Mouse (Mus musculus) spleen, embryonic (tissue): ENCODE measurements around the gene Atg101.

Experiments
- CTCF ChIA-PET: fragments of 350-600 bp; sonication (Branson Sonifier 250); formaldehyde crosslinking; loops from one replicate; lab custom pipeline; 2022; lab: Charles Lee

Atg101 gene

DNA sequence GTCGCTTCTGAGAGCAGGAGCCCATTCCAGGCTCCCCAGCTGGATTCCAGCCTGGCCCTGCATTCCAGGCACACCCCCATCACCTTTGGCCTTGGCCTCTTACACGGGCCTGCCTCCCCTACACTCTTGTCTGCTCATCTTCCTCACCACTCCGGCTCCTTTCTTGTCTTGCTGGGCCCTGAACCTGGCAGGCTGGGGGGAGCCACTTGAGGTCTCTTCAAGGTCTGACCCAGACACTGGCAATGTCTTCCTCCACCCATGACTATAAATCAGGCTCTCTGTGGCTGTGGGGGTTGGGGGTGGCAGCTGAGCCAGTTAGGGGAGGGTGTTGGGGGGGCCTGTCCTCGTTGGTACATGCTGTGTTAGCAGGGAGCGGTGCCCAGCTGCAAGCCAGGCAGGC is 5.5 kb upstream of the Atg101 start:
- CTCF ChIA-PET, result no interaction called here

DNA sequence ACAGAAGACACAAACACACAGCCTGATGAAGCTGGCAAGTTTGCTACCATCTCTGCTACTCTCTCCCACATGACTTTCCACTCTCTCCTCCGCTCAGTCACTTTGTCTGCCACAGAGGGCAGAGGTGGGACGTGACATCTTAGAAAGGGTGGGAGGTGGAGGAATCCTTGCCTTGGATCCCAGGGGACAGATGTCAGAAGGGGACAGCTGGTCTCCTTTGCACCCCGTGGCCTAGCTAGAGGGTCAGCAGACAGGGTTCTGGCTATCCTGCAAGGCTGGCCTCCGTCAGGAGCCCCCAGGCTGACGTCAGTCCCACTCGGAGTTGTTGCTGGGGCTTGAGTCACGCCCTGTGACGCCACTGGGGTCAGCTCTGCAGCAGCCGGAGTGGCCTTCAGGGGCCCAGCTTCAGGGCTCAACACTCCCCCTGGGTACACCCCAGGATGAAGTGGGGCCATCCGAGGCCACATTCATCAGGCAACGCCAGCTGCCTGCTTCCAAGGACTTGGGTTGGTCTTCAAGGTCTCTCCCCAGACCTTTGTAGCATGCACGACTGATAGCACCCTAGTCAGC is 4.6 kb upstream of the Atg101 start:
- CTCF ChIA-PET, result interaction anchor here (0.5 to 1.4 kb wide), 2 partner anchors 39 to 41 kb away, joined by 3 to 4 read pairs; no protein-coding TSS in a partner anchor

- CTCF ChIA-PET, result interaction anchor here (1.3 to 2.0 kb wide), 2 partner anchors 13 to 41 kb away, joined by 4 to 20 read pairs; no protein-coding TSS in a partner anchor
These were observed 1.6 kb upstream of the Atg101 start for GRCm38 (mm10) chr15:101282471-101282870.

DNA sequence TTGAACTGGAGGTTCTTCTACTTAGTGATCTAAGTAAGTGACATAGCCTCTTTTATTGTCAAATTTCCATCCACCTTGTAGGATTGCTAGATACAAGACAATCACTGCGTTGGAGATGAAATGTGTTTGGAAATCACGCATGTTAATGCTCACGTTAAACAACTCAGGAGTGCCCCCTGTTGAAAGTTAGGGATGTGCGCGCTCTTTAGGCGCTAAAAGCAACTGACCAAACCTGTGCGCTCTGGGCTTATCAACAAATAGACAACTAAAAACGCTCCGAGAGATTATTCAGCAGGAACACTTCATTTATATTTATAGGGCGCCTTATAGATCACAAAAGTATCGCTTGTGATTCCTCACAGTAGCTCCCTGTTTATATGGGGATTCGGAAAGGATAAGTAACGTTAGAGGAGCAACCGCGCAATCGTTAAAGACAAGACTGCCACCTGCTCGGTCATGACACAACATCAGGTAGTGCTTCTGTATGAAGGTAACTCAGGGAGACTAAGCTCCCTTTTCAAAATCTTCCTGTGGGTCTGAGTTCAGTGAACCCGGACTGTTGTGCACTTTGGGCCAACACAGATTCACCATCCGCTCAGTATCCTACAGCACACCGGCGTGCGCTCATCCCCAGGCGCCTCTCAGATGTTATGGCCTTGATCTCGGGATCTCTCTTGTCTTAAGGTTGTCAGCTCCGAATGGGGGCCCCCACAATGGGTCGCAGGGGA is 725 bp upstream of the Atg101 start:
- CTCF ChIA-PET, result interaction anchor here (0.6 to 2.0 kb wide), 11 partner anchors 10 to 1104 kb away, joined by 3 to 20 read pairs (median 3); no protein-coding TSS in a partner anchor

DNA sequence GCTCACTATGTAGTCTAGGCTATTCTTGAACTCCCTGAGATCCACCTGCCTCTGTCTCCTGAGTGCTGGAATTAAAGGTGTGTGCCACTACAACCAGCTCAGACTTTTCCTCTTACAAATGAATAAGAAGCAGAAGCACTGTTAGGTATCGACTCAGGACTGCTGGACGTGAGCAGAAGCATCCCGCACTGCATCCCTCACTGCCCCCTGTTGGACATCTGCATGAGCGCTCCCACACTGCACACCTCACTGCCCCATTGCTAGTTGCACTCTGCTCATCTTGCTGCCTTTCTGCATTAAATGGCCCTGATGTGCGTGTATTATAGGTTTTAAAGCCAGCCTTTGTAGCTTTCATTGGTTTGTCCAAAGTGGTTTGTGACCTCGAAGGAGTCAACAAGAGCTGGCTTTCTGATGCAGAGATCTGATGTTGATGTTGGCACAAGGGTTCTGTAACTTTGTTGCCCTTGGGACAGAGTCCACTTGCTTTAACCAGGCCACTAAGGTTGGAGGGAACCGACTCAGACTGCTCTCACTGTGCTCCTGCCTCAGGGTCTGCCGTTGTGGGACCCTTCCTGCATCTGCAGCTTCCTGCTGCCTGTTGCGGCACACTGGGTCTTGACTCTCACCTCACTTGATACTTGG is 2.2 kb downstream of the Atg101 start:
- CTCF ChIA-PET, result interaction anchor here (0.8 kb wide), 1 partner anchor 45 kb away, joined by 3 read pairs; no protein-coding TSS in a partner anchor

DNA sequence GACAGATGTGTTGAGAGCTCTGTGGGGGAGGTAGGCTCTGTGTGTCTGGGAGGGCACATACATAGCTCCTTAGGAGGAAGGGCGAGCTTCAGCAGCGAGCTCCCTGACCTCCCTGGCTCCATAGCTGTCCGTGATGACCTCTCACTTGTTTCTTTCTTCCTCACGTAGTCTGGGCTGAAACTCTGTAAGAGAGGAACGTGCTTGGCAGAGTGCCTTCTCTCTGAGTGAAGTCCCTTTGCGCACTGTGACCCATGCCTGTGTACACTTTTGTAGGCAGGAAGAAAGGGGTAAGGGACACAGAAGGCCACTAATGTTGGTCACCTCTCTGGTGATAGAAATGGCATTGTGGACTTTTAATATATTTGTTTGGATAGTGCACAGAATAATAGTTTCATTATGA is 3.3 kb downstream of the Atg101 start:
- CTCF ChIA-PET, result no interaction called here

DNA sequence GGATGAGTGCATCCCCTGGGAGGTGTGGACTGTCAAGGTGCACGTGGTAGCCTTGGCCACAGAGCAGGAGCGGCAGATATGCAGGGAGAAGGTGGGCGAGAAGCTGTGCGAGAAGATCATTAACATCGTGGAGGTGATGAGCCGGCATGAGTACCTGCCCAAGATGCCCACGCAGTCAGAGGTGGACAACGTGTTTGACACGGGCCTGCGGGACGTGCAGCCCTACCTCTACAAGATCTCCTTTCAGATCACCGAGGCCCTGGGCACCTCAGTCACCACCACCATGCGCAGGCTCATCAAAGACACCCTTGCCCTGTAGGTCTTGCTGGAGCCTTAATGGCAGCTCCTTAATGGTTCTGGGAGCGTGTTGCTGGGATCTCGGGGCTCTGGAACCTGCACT is 6.3 kb downstream of the Atg101 start:
- CTCF ChIA-PET, result no interaction called here

DNA sequence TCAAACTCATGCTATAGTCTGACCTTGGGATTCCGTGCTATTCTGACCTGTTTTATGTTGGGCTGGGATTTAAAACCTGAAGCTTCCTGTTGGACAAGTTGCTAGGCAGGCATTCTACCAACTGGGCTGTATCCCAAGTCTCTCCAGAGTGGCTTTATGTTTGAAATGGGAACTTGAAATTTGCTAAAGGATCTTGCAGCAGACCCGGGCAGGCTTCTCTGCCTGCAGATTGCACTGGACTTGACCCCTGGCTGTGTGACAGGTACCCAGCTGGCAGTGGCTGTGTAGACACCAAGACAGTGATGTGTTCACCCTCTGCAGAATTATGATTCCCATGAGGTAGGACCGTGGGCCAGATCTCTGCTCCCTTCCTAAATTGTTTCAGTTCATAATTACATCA is 7.9 kb downstream of the Atg101 start:
- CTCF ChIA-PET, result no interaction called here

- CTCF ChIA-PET, result no interaction called here
These were observed 9.1 kb downstream of the Atg101 start, which contains the start of gene 6030408B16Rik for GRCm38 (mm10) chr15:101293025-101293621. TSS of gene 6030408B16Rik (plus strand) at chr15:101293212.

DNA sequence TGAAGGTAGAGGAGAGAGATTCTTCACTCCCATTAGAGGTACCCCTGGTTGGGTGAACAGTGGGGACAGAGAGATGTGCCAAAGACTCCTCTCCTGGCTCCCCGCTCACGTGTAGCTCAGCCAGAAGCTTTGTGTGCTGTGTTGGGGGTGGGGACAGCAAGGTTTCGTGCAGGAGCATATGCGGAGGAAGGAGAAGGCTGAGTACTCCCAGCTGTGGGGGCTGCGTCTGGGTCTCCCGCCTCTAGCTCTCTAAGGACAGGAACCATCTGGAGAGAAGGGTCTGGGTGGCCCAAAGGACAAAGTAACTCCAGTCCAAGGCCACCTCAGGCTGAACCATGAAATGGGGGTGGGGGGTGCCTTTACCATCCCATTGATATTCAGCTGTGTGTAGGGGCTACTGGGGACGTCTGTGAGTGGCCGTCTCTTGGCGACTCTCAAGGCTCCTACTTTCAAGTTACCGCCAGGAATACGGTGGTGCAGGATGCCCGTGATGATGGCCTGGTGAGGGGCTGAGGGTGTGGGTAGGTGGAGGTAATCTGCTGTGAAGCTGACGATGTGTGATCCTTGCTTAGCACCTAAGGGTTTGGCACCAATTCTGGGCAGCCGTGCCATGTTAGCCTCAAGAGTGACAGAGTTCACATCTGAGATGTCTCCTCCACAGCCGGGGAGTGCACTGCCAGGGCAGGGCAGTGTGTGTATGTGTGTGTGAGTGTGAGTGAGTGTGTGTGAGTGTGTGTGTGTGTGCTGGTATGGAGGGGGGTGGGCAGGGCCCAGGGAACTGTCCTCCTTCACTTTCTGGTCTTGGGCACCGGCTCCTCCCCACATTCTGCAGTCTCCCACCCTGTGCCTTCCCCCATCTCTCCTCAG is 10.2 kb downstream of the Atg101 start:
- CTCF ChIA-PET, result interaction anchor here (0.8 kb wide), 1 partner anchor 60 kb away, joined by 3 read pairs; no protein-coding TSS in a partner anchor

DNA sequence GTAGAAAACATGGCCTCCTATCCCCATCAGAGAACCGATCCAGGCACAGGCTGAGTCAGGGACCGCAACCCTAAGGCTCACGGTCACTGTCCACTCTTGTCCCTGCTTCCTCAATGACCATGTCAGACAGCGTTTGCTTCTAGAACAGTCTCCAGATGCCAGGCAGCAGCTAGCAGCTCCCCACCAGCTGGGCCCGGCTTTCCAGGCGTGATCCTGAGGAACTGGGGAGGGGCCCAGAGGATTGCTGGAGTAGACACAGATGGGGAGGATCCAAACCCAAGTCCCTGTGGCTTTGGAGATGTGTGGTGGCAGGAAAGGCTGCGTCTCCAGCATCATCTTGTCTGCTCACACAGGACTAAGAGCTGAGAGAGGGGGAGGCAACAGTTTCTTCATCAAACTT is 11.0 kb downstream of the Atg101 start:
- CTCF ChIA-PET, result interaction anchor here (0.8 kb wide), 1 partner anchor 61 kb away, joined by 3 read pairs; no protein-coding TSS in a partner anchor

DNA sequence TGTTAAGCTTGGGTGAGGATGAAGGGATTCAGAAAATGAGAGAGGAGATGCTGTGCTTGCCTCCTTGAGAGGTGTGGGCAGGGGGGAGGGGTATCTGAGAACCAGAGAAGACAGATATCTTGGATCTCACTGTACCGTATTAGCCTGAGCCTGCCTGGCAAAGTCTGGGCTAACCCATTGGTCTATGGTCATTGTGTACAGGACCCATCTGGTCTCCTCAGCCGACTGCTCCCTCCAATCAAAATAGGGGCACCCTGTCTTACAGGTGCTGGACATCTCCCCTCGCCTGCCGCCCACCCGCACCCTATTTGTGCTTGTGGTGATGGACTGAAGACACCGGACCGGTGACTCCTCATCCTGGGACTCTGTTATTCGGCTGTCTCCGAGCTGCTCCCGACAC is 11.5 kb downstream of the Atg101 start:
- CTCF ChIA-PET, result no interaction called here

DNA sequence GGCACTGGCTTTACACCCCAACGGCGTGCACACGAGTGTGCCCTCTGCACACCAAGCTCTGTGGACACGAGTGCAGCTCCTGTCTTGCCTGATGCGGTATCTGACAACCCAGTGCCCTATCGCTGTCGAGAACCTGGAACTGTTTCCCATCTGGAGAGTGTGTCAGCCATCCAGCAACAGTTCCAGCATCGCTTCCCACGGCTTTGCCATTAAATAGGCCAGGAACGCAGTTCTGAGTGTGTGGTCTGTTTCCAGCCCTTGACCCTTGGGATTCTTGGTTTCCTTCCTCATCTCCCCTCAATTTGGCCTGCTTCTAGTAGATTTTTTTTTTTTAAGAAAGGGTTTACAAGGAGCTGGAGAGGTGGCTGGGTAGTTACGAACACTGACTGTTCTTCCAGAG is 12.0 kb downstream of the Atg101 start:
- CTCF ChIA-PET, result interaction anchor here (0.7 kb wide), 1 partner anchor 13 kb away, joined by 3 read pairs; no protein-coding TSS in a partner anchor

DNA sequence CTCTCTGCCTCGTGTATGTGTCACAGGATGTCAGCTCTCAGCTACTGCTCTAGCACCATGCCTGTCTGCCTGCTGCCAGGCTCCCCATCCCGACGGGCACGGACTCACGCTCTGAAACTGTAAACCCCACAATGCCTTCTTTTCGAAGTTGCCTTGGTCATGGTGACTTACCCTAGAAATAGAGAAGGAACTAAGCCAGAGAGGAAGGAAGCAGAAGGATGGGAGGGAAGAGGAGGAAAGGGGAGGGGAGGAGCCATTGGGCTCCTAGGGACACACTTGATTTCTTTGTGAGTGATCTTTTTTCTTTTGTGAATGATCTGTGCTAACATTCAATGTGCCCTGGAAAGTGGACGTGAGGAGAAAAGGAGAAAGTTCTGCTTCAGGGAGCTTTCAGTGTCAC is 13.9 kb downstream of the Atg101 start:
- CTCF ChIA-PET, result no interaction called here

DNA sequence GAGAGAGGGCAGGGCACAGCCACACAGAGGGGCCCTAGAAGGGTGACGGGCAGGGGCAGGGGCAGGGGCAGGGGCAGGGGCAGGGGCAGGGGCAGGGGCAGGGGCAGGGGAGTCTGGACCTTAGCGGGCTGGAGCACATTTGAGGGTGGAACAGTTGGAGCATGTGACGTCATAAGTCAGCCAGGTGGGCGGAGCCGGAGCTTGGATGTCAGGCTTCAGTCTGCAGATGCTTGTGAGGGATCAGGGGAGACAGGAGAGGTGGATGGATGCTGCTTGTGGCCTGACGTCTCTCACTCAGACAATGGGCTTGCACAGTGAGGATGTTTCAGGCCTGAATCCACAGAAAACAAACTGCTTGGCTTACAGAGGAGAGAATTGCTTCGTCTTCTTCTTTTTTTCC is 14.5 kb downstream of the Atg101 start:
- CTCF ChIA-PET, result no interaction called here

DNA sequence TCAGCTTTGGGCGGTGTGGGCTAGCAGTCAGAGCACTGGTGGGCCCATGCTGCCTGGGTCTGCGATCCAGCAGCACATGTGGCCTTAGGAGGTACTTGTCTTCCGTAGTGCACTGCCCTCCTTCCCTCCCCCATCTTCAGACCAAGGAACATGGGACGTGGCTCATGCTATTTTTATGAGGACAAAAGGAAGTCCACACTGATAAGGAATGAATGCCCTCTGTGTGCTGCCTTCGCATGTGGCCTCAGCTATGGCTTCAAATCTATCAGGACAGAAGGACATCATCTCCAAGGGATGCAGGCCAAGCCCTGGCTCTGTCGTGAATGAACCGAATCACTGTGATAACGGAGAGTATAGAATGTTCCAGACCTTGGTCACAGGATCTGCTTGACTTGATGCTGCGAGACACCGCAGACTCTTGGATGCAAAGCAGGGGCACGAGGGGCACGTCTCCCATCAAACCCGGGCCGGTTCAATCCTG is 15.4 kb downstream of the Atg101 start:
- CTCF ChIA-PET, result interaction anchor here (0.6 kb wide), 1 partner anchor 25 kb away, joined by 5 read pairs; no protein-coding TSS in a partner anchor

DNA sequence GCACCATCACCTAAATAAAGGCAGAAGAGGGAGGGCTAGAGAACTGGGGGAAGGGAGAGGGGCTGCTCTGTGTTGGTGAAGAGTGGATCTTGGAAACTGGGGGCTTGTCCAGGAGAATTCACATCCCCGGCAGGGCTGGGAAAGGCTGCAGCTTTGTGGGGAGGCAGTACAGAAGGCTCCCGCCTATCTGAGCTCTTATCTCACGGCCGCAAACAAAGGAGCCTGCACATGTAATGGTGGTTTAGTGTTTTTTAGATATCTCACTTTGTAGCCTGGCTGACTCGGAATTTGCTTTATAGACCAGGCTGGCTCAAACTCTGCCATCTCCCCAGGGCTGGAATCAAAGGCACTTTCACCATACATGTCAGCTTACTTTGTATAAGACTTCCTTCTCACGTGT is 16.1 kb downstream of the Atg101 start:
- CTCF ChIA-PET, result interaction anchor here (0.6 kb wide), 1 partner anchor 25 kb away, joined by 5 read pairs; no protein-coding TSS in a partner anchor

- CTCF ChIA-PET, result no interaction called here
These were observed 18.1 kb downstream of the Atg101 start for GRCm38 (mm10) chr15:101302201-101302600.

- CTCF ChIA-PET, result no interaction called here
These were observed 19.8 kb downstream of the Atg101 start for GRCm38 (mm10) chr15:101303830-101304229.

DNA sequence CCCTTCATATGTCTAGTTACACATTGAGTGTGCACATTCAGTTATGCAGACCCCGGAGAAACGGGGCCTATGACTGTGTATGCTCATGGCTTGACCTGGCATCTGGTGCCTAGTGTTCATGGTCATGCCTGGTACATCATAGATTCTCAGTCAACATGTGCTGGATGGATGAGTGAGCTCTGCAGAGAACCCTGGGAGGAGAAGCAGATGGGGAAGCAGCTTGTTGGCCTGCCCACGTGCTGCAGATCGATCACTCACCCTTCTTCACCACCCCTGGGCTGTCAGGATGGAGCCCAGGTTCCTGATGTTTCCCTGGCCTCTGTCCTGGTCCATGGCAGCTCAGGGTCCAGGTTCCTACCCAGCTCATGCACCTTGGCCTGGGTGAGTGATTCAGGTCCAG is 22.4 kb downstream of the Atg101 start:
- CTCF ChIA-PET, result no interaction called here
